Mouse (Mus musculus) heart, embryonic 15.5 days (tissue): ENCODE measurements around the gene Olfr27. TPM values are rescaled to one million over a fixed set of nuclear protein-coding genes. Genes with fewer than 3 reads are reported as not detected.

Experiments used
- ATAC-seq: fragments of 200-750 bp; cut with Nextera tagmentation; replicated peaks from 2 replicates; pipeline ENCODE4 v1.8.0; 2017; ENCODE audit warnings: low read depth, moderate TSS enrichment; ENCODE audit not compliant: insufficient number of reproducible peaks, insufficient read depth, low FRiP score
- H3K27ac ChIP-seq: fragments of 300-500 bp; sonication (generic); 2 replicates; pipeline ENCODE4 v1.5.1; 2015; ENCODE audit warnings: mild to moderate bottlenecking, inconsistent platforms
- H3K27me3 ChIP-seq: fragments of 300-500 bp; sonication (generic); 2 replicates; pipeline ENCODE4 v1.6.1; 2015; ENCODE audit warnings: inconsistent platforms
- H3K36me3 ChIP-seq: fragments of 300-500 bp; sonication (generic); 2 replicates; pipeline ENCODE4 v1.6.1; 2015; ENCODE audit warnings: mild to moderate bottlenecking, inconsistent platforms
- H3K4me1 ChIP-seq: fragments of 300-500 bp; sonication (generic); replicated peaks from 2 replicates; pipeline ENCODE4 v1.6.1; 2015; ENCODE audit warnings: inconsistent platforms
- H3K4me2 ChIP-seq: fragments of 300-500 bp; sonication (generic); 2 replicates; pipeline ENCODE4 v1.6.1; 2015; ENCODE audit warnings: inconsistent platforms, mild to moderate bottlenecking, moderate library complexity
- H3K4me3 ChIP-seq: fragments of 300-500 bp; sonication (generic); 2 replicates; pipeline ENCODE4 v1.5.1; 2015; ENCODE audit warnings: mild to moderate bottlenecking, inconsistent platforms
- H3K9ac ChIP-seq: fragments of 300-500 bp; sonication (generic); 2 replicates; pipeline ENCODE4 v1.6.1; 2015; ENCODE audit warnings: mild to moderate bottlenecking, inconsistent platforms
- H3K9me3 ChIP-seq: fragments of 300-500 bp; sonication (generic); replicated peaks from 2 replicates; pipeline ENCODE4 v1.6.1; 2016; ENCODE audit warnings: inconsistent platforms
- WGBS: fragments of 180-500 bp; shearing (Covaris S2); methylation state at CpG from one replicate; pipeline ENCODE4 v1.1.7; 2015; ENCODE audit warnings: mixed read lengths; 5-methylcytosine and 5-hydroxymethylcytosine counted together
- polyA plus RNA-seq: library from polyadenylated mRNA; unstranded; fragments of >200 nt; fragmentation: Nextera tagmentation; extraction: Ambion mirVana; gene quantifications from 2 replicates; pipeline ENCODE4 v1.2.1, GENCODE M21; 2015

Gene Olfr27
- not detected in 2 replicates for polyA plus RNA-seq

DNA sequence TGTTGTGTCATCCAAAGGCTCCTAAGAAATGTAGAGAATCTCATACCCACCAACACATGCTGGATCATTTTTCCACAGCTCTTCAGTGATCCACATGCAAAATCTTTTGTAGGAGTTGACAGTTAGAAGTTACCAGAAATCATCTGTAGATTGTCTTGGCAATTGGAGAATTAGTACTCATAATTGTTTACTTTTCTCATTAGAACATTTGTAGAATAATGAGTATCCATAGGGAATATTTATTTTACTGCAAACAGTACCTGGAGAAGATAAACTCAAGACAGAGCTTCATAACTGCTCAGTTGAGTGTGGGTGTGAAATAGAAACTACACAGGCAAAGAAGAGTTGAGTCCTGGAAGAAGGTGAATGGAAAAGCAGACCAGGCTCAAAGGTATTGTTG, at the start of gene Olfr27:
Gene Olfr27, plus strand, starts transcription at position 301 of the 400 bp plus-strand sequence.
- Histone ChIP-seq H3K4me2 (no peak within 1 kb of the TSS), H3K36me3 (no peaks in the 10 kb centered on the region), H3K27me3 (no peaks in the 10 kb centered on the region), H3K9me3 (no peaks in the 10 kb centered on the region), H3K4me1 (no peaks in the 10 kb centered on the region), H3K9ac (no peak within 1 kb of the TSS), H3K4me3 (no peak within 1 kb of the TSS), H3K27ac (no peak within 1 kb of the TSS)
- no peak for ATAC-seq

DNA sequence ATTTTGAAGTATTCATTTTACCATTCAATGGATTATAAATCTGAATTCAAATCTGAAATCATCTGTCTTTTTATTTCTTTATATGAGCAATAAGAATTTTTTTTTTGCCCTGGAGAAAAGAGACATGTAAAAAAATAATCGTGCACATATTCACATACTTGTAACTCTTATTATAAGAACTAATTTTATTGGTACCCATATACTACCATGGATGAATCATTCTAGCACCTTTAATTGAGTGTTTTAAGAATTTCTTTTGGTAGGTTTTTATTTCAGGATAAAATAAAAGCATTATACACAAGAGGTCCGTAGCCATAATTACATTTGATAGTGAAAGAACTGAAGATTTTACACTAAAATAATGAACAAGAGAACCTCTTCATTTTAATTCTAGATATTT, 49.1 kb upstream of the Olfr27 start, which contains the start of gene Olfr938:
Gene Olfr938, minus strand, starts transcription at position 101 of the 400 bp plus-strand sequence.
- H3K9me3 ChIP-seq, result no peaks in the 10 kb centered on the region; the same call in 1 of the 2 replicates
- H3K36me3 ChIP-seq, result no peaks in the 10 kb centered on the region
- no peak within 1 kb of the TSS for H3K4me3 ChIP-seq
- ATAC-seq, result no peak
- H3K9ac ChIP-seq, result no peak within 1 kb of the TSS
- H3K27ac ChIP-seq, result no peak within 1 kb of the TSS
- no peaks in the 10 kb centered on the region for H3K27me3 ChIP-seq
- WGBS, result 78% methylated on average over 2 of the region's 2 CpGs
- H3K4me1 ChIP-seq, result no peaks in the 10 kb centered on the region
- no peak within 1 kb of the TSS for H3K4me2 ChIP-seq

DNA sequence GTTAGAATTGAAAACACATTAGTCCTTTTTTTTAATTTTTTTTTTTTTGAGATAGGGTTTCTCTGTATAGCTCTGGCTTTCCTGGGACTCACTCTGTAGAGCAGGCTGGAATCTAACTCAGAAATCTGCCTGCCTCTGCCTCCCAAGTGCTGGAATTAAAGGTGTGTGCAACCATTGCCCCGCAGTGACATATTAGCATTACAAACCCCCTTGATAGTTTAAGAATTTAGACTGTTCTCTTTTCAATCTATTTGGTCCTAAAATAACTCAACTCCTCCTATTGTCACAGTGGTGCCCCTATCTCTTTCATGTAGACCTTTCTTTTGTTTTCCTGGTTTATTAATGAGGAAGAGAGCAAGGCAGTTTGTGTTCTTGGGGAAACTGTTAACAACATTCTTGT, 605 bp upstream of the Olfr27 start:
- Histone ChIP-seq H3K4me3 (no peak overlapping the region), H3K9ac (no peak overlapping the region), H3K36me3 (no peaks in the 10 kb centered on the region), H3K9me3 (no peaks in the 10 kb centered on the region), H3K27me3 (no peaks in the 10 kb centered on the region), H3K27ac (no peak overlapping the region), H3K4me1 (no peaks in the 10 kb centered on the region), H3K4me2 (no peak overlapping the region)
- 74% methylated on average over 1 of the region's 1 CpGs for WGBS
- ATAC-seq, result no peak

DNA sequence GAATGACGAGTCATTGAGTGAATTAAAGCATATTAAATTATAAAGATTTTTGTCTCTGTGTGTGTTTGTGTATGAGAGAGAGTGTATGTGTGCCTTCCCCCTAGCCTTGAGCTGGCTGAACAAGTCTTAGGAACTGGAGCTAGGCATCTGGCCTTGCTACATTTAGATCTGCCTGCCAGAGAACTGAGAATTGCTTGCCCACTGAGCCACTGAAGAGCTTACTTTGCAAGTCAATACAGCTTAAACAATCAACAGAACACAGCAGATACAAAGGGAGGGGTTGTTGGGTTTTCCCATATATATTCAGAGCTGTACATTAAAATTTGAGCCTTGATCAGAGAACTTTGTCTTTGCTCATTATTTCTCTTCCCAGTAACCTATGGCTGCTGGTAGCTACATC, 24.5 kb downstream of the Olfr27 start:
- WGBS, result 47% methylated on average over 1 of the region's 1 CpGs
- H3K27ac ChIP-seq, result no peak overlapping the region

DNA sequence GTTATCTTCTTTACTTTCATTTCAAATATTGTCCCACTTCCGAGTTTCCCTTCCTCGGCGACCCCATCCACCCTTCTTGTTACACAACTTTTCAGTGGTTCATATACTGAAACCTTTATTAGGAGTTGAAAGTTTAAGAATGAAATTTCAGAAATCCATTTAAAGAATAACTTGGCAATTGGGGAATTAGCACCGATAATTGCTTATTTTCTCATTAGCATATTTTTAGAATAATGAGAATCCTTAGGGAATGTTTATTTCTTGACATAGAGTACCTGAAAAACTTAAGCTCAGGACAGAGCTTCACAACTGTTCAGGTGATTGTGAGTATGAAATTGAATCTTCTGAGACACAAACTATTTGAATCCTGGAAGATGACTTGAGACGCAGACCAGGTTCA, 38.1 kb downstream of the Olfr27 start, which contains the start of gene Olfr943:
Gene Olfr943, plus strand, starts transcription at position 301 of the 400 bp plus-strand sequence.
- no peak within 1 kb of the TSS for H3K4me3 ChIP-seq
- H3K4me1 ChIP-seq, result no peaks in the 10 kb centered on the region
- whole genome bisulfite sequencing, result 87% methylated on average over 5 of the region's 5 CpGs
- no peak within 1 kb of the TSS for H3K27ac ChIP-seq
- no peak for ATAC-seq
- no peaks in the 10 kb centered on the region for H3K27me3 ChIP-seq
- no peak within 1 kb of the TSS for H3K9ac ChIP-seq
- no peak within 1 kb of the TSS for H3K4me2 ChIP-seq
- no peaks in the 10 kb centered on the region for H3K36me3 ChIP-seq
- no peaks in the 10 kb centered on the region for H3K9me3 ChIP-seq

More for the DNA sequence above, 24.5 kb downstream of the Olfr27 start:
- H3K4me1 ChIP-seq, result no peaks in the 10 kb centered on the region
- no peak overlapping the region for H3K9ac ChIP-seq
- no peaks in the 10 kb centered on the region for H3K27me3 ChIP-seq
- ATAC-seq, result no peak
- no peak overlapping the region for H3K4me3 ChIP-seq
- no peaks in the 10 kb centered on the region for H3K36me3 ChIP-seq
- no peak overlapping the region for H3K4me2 ChIP-seq
- no peaks in the 10 kb centered on the region for H3K9me3 ChIP-seq

Other genes with a start within 250 kb of the Olfr27 start
- not detected in 2 replicates for gene Olfr930, start 198.3 kb upstream of the Olfr27 start, polyA plus RNA-seq
- gene Olfr933, start 155.8 kb upstream of the Olfr27 start, polyA plus RNA-seq, result not detected in 2 replicates
- gene Olfr934, start 139.8 kb upstream of the Olfr27 start, polyA plus RNA-seq, result not detected in 2 replicates
- not detected in 2 replicates for gene Olfr935, start 128.4 kb upstream of the Olfr27 start, polyA plus RNA-seq
- gene Olfr146, start 104.8 kb upstream of the Olfr27 start, polyA plus RNA-seq, result not detected in 2 replicates
- gene Olfr937, start 63.2 kb upstream of the Olfr27 start, polyA plus RNA-seq, result not detected in 2 replicates
- gene Olfr938, start 49.2 kb upstream of the Olfr27 start, polyA plus RNA-seq, result not detected in 2 replicates
- not detected in 2 replicates for gene Olfr943, start 38.2 kb downstream of the Olfr27 start, polyA plus RNA-seq
- gene Olfr944, start 73.8 kb downstream of the Olfr27 start, polyA plus RNA-seq, result not detected in 2 replicates
- gene Olfr1537, start 121.9 kb downstream of the Olfr27 start, polyA plus RNA-seq, result not detected in 2 replicates
- not detected in 2 replicates for gene Olfr945, start 148.7 kb downstream of the Olfr27 start, polyA plus RNA-seq
- gene Olfr948, start 197.9 kb downstream of the Olfr27 start, polyA plus RNA-seq, result not detected in 2 replicates